Mouse (Mus musculus) urinary bladder, postnatal 4 days (tissue): Measurements from ENCODE around the gene Apbb2.

Experiments
- DNase-seq, 2 experiments: peaks; one replicate each; pipeline ENCODE4 v3.0.0; 2021 to 2022; ENCODE audit warnings: low spot score in 2 of 2

Apbb2 gene

DNA sequence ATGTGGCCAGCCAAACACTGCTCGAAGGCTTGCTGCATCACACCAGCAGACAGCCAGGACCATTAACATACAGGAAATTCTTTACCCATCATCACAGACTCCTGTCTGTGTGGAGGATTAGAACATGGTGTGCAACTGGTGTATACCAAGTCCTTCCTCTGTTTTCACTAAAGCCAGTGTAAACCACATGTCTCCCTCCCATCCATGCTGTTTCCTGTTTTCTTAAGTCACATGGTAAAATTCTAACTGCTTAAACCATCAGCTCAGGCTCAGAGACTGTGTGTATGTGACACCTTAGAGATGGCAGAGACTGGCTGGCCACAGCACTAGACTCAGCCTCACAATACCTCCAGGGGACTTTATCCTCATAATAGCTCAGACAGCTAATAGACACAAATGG lies 236.5 kb downstream of the Apbb2 start:
- DNase-seq, result no peak

GRCm38 (mm10) chr5:66378968-66379367 lies 239.6 kb downstream of the Apbb2 start:
- no peak for DNase-seq

DNA sequence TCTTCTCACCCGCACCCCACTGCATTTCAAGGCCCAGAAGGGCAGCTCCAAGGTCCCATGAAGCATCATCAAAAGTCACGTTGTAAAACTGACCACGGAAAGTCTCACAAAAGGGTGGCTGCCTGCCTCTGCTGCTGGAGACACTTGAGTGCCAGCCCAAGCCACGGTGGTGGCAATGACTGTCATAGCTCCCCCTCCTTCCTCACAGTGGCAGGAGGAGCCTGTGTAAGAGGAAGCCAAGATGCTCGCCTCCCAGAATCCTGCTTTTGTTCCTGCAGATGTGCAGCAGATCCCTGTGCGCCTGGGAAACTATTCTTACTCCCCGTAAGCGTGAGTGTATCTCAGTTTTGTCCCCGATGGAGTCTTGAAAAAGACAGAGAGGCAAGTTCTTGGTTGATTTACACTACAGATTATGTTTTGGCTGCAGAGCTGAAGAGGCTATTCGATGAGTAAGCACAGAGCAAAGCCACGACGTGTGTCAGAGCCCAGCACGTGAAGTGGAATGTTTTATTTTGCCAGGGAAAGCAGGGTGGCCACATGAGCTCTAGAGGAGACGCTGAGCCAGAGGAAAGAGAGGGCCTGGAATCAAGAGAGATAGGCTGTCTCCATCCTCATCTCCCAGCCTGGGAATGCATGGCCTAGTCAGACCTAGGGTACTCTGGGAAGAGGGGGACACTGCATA lies 241.9 kb downstream of the Apbb2 start:
- DNase-seq, result no peak

- no peak for DNase-seq
Measured at GRCm38 (mm10) chr5:66374413-66374812, 244.2 kb downstream of the Apbb2 start.

DNA sequence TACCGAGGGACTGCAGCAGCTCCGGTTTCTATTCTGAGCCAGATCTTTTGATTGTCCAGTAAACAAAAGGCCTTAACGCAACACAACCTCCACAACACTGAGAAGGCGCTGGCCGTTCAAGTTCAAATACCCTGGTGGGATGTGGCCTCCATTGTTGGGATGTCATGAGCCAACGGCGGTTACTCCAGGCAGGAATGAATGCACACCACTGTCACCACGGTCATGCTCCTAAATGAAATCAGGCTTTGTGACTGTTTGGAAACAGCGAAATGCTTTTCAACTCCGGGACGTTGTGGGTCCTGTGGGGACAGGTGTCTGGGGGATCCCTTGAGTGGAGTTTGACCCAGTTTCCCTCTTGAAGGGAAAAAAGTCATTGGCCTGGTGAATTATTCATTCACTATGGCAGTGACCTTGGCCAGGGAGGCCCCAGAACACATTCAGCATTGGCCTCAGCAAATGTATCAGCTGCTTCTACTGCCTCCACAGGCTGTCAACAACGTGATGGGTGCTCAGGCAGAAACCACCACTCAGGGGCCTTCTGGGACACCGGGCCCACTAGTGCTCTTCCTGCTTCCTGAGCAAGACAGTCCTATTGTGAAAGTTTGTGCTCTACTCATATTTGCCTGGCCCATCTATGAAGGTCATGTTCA lies 244.9 kb downstream of the Apbb2 start:
- DNase-seq, result no peak

GRCm38 (mm10) chr5:66371131-66371530 lies 247.5 kb downstream of the Apbb2 start:
- no peak for DNase-seq

GRCm38 (mm10) chr5:66368966-66369365 lies 249.6 kb downstream of the Apbb2 start:
- DNase-seq, result no peak

DNA sequence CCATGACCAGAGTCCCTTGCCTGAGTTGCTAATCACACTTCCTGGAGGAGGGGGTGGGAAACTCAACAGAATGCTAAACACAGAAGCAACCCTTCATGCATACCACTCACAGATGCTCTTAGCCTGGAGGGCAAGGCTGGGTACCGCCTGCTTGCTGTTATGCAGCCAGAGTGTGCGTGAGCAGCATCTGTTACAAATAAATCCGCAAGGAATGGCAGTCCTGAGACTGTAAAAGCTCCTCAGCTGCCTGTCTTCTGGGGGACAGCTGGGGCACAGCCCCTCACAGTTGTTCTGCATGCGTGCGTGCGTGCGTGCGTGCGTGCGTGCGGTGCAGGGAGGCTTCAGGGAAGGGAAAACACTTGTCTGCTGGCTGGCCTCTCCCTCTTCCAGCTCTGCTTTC lies 250.9 kb downstream of the Apbb2 start:
- DNase-seq, result no peak

- DNase-seq, result no peak
Measured at GRCm38 (mm10) chr5:66363274-66364261, 255.0 kb downstream of the Apbb2 start.

DNA sequence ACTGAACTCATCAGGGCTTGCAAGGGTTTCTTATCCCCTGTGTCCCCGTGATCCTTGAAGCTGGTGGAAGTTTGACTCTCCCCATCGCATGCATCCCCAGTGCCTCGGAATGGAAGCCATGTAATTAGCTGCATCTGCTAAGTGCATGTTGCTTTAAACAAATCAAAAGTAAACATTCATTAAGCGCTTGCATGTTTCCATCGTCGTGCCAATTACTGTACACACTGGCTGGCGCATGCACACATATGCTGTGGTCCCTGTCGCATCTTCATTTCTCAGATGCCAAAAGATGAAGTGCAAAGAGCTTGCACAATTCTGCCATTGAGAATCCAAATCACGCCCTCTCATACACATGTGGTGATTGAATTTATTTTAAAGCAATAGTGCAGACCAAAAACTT lies 257.8 kb downstream of the Apbb2 start:
- no peak for DNase-seq

DNA sequence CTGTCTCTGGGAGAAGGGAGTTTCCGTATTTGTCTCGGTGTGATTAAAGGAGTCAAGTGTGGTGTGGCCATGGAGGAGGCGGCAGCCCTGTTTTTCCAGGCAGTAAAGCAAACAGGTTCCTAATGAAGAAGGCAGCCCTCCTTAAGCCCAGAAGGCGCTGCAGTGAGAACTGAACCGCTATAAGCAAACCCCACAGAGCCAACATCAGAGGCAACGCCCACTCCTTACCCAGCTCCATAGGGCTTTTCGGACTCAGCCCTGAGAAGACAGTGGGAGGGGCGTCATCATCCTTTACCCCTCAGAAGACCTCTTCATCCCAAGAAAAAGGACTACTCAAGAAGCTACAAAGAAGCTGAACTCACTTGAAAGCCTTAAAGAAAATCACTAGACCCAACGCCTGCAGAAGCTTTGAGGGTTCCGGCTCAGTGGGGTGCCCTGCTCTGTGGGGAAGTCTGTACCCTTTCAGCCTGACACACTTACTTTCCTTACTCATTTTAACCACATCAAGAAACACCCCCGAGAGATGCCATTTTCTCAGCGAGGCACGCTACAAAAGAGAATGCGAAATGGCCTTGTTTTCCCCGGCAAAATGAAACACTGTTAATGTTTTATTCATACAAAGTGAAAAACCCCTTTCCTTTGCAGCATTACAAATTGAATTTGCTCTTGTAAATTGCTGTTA lies 258.7 kb downstream of the Apbb2 start:
- DNase-seq, result no peak

DNA sequence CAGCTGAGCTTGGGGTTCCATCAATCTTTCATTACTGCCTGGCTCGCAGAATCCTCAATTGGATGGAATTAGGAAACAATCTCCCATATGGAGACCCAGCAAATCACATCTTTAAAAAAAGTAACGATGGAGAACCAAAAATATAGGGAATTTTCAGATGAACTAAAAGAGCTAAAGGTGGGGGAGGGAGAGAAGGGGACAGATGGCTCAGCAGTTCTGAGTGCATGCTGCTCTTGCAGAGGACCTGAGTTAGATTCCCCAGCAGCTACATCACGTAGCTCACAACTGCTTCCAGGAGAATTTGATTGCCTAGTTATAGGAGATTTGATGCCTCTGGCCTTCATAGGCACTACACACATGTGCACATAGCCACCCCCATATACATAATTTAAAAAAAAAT lies 263.4 kb downstream of the Apbb2 start:
- DNase-seq, result no peak

DNA sequence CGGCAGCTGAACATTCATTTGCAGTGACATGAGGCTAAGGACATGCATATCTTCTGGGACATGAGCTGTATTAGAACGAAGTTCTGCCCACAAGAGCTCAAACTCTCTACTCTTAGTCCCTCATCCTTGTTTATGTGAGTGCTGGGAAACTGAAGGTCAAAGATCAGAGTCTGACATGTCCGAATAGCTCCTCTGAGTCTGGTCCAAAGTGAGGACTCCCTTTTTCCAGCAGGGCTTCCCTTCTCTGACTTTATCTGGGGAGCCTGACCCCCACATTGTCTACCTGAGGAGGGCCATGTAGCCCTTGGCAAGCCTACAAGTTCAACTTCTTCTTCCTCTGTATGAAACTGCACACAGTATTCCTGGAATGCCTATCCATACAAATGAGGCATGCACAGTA lies 264.7 kb downstream of the Apbb2 start:
- DNase-seq, result no peak

DNA sequence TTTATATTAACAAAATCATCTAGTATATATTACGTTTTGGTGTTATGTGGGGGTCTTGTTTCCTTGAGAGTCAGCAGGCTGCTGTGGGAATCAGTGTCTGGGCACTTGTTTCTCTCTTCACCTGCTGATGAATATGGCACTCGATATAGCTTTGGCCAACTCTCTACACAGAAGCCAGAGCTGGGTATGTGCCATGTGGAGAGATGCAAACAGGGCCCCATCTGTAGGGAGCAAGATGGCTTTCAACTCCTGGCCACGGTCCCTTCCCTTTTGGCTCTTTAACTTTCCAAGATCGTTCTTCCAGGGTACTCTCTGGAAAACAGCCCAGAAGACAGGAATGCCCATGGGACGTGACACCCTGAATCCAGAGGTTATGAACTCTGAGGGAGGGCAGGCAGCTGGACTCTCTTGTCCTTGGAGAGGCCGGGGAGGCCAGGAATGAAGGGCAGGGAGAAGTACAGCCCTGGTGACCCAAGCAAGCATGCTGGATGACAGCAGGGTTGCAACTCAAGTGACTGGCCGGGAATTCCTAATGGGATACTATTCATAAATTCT lies 266.7 kb downstream of the Apbb2 start:
- DNase-seq, result no peak

DNA sequence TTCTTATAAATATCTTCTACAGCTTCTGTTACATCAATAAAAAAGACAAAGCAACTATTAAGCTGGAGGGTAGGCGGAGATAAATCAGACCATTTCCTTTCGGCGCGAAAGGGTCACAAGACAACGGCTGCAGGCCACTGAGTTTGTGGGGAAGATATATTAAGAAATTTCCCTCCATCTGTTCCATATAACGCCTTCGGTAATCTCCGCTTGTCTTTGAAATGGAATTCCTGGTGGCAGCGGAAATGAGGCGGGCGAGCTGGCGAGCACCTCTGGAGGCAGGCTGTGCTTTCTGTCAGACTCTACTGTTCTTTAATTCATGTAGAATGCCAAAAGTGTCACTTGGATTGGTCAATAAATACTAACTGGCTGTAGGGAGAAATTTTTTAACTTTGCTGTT lies 267.5 kb downstream of the Apbb2 start:
- DNase-seq, result no peak

- DNase-seq, result no peak
Measured at GRCm38 (mm10) chr5:66350611-66351010, 268.0 kb downstream of the Apbb2 start.

GRCm38 (mm10) chr5:66348421-66348820 lies 270.2 kb downstream of the Apbb2 start:
- no peak for DNase-seq

- DNase-seq, result no peak
Measured at GRCm38 (mm10) chr5:66346756-66347155, 271.8 kb downstream of the Apbb2 start.

- DNase-seq, result no peak
Measured at GRCm38 (mm10) chr5:66345140-66345539, 273.4 kb downstream of the Apbb2 start.

DNA sequence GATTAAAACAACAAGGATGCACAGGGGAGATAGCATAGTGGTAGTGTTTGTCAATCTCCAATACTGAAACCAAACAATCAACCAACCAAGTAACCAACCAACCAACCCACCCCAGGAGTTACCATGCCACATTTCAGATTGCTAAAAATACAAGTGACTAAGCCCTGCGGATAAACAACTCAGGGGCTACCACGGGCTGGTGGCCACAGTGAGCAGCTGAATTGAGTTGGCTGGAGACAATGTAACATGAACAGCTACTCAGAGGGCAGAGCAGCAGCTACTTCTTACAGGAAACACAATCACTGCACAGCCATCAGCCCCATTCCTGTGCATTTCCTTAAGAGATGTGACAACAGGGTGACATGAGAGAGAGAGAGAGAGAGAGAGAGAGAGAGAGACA lies 274.4 kb downstream of the Apbb2 start:
- no peak for DNase-seq

DNA sequence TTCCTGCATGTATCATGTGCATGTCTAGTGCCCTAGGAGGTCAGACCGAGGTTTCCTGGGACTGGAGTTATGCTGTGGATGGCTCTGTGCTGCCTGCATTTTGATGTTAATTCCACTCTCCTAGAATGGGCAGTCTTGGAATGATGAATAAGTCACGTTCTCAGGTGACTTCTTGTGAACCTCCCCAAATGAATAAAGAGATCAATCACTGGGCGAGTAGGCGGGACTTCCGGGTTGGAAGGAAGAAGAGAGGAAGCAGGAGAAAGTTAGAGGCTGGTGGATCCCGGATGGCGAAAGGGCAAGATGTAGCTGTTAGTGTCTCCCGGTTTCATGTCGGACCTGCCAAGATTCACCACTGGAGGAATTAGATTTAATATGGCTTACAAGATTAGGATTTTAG lies 276.3 kb downstream of the Apbb2 start:
- no peak for DNase-seq

DNA sequence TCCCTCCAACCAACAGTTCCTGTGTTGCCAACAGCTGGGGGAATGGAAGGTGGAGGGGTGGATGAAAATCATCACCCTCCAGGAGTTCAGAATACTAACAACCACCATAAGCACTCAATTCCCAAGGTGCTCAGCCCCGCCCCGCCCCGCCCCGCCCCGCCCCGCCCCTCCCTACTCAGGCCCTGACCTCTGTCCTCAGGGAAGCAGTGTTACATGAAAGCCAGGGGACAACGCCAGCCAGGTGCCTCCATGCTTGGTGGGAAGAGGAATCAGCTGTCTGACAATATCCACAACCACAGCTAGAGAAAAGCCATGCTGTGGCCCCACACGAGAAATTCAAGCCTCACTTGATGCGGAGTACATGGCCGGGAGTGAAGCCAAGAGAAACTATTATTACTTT lies 276.7 kb downstream of the Apbb2 start:
- DNase-seq, result no peak
